Mouse (Mus musculus) olfactory bulb, adult 2 months (tissue): ENCODE results near the gene Ptger1.

Experiments used
- CTCF ChIP-seq: fragments of 200-500 bp; IDR thresholded peaks from 2 replicates; pipeline ENCODE4 v1.5.1; 2012; ENCODE audit warnings: low read depth, mild to moderate bottlenecking, low read length, moderate library complexity; ENCODE audit not compliant: insufficient read depth
- POLR2A ChIP-seq: fragments of 200-500 bp; IDR thresholded peaks from 2 replicates; pipeline ENCODE4 v1.6.1; 2012; ENCODE audit warnings: mild to moderate bottlenecking, low read depth, low read length, moderate library complexity; ENCODE audit not compliant: insufficient read depth

DNA sequence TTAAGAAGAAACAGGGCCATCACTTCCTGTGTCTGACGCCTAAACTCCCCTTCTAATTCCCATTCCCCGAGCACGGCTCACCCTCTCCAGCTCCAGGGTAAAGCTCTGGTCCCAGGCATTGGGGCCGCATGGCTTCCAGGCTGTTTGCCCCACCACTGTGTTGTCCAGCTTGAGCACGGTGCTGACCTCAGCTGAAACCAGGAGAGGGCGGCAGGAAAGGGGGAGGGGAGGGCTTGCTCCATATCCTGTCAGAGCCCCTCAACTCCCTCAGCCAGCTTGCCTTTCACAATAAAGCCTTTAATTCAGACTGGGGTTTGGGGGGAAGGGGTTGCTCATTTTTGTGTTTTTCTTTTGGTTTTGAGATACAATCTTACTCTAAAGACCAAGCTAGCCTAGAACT, 14.6 kb downstream of the Ptger1 start:
- TF ChIP-seq CTCF, result no peak
- TF ChIP-seq POLR2A, result no peak
